Mouse (Mus musculus): Measurements from ENCODE around the gene Apoe. TPM values are rescaled to one million over a fixed set of nuclear protein-coding genes. Genes with fewer than 3 reads are reported as not detected.

Gene Apoe
- polyA plus RNA-seq, 1 experiment = 2.3 TPM

DNA sequence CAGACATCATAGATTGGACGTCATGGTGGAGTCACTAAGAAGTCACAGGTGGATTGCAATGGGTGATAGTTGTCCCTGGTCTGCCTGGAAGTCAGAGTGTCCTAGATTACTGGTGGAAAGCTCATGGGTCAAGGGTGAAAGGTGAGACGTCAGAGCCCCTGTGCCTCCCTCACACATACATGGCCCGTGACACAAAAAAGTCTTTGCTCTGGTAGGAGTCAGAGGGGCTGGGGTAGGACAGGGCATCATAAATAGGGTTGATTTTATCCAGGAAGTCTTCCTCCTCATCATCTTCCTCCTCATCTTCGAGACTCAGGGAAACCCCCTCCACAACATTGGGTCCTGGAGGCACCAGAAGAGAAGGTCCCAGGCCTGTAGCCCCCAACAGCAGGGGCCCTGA, 18.4 kb upstream of the Apoe start:
- Histone ChIP-seq H3K36me3 (ENCODE audit: control insufficient read depth, insufficient read depth) (peaks cover 5% of the 10 kb centered on the region), H3K27me3 (ENCODE audit: control insufficient read depth, insufficient read depth, insufficient read length) (no peaks in the 10 kb centered on the region), H3K79me2 (ENCODE audit: control insufficient read depth, insufficient read depth) (peaks cover 20% of the 10 kb centered on the region), H3K4me2 (ENCODE audit: low read depth) (no peak overlapping the region), H3K4me3 (no peak overlapping the region), H3ac (ENCODE audit: control insufficient read depth, insufficient read length) (no peak overlapping the region)
- TF ChIP-seq SRF (IDR thresholded peaks at IDR 0.05; ENCODE audit: control insufficient read depth, insufficient read length, low read depth) (no peak), E2F4 (IDR thresholded peaks at IDR 0.05; ENCODE audit: insufficient read depth) (no peak), MYOD1 (IDR thresholded peaks at IDR 0.05; ENCODE audit: control insufficient read depth in 1 of 3, insufficient read length in 2 of 3, low read depth in 2 of 3) (no peak), MAX (IDR thresholded peaks at IDR 0.05; ENCODE audit: low read depth) (no peak), MYOG (IDR thresholded peaks at IDR 0.05; ENCODE audit: control insufficient read depth in 1 of 3, insufficient read depth in 1 of 3, insufficient read length in 2 of 3, low read depth in 2 of 3) (no peak), POLR2A (IDR thresholded peaks at IDR 0.05; ENCODE audit: insufficient read length, low read depth) (no peak), REST (IDR thresholded peaks at IDR 0.05; ENCODE audit: insufficient read depth, insufficient read length) (no peak), USF1 (IDR thresholded peaks at IDR 0.05; ENCODE audit: low read depth) (no peak)

DNA sequence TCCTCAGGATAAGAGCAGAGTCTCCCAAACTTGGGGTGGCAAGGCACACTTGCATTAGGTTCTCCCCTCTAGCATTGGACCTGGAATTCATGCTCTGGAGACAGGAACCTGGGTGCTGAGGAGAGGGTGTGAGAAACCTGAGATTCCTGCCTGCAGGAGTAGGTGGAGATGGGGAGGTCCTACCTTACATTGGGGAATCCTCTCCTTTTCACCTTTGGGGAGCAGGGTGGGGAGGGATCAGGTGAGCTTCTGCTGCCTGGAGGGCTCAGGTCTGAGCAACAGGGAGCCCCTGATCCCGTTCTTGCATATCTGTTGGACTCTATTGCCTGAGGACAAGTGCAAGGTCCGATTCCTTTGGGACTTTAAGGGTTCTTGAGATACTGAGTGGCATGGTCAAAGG, 17.8 kb upstream of the Apoe start:
- Histone ChIP-seq H3K27me3 (ENCODE audit: control insufficient read depth, insufficient read depth, insufficient read length) (no peaks in the 10 kb centered on the region), H3K4me3 (peak overlapping the region; percentile 53), H3ac (ENCODE audit: control insufficient read depth, insufficient read length) (no peak overlapping the region), H3K4me2 (ENCODE audit: low read depth) (peak overlapping the region; percentile 99), H3K79me2 (ENCODE audit: control insufficient read depth, insufficient read depth) (peaks cover 20% of the 10 kb centered on the region), H3K36me3 (ENCODE audit: control insufficient read depth, insufficient read depth) (peaks cover 11% of the 10 kb centered on the region)
- TF ChIP-seq POLR2AphosphoS2 (IDR thresholded peaks at IDR 0.05; ENCODE audit: insufficient read length, low read depth) = no peak
- TF ChIP-seq SRF (IDR thresholded peaks at IDR 0.05; ENCODE audit: control insufficient read depth, insufficient read length, low read depth) = no peak
- TF ChIP-seq REST (IDR thresholded peaks at IDR 0.05; ENCODE audit: insufficient read depth, insufficient read length) = no peak
- TF ChIP-seq MYOG (IDR thresholded peaks at IDR 0.05; ENCODE audit: control insufficient read depth in 1 of 3, insufficient read depth in 1 of 3, insufficient read length in 2 of 3, low read depth in 2 of 3) = no peak
- no peak for TF ChIP-seq TCF12 (IDR thresholded peaks at IDR 0.05; ENCODE audit: insufficient read depth, poor library complexity, severe bottlenecking)
- TF ChIP-seq POLR2A (IDR thresholded peaks at IDR 0.05; ENCODE audit: insufficient read length, low read depth) = no peak
- no peak for TF ChIP-seq MYOD1 (IDR thresholded peaks at IDR 0.05; ENCODE audit: control insufficient read depth in 1 of 3, insufficient read length in 2 of 3, low read depth in 2 of 3)
- no peak for TF ChIP-seq E2F4 (IDR thresholded peaks at IDR 0.05; ENCODE audit: insufficient read depth)
- TF ChIP-seq CEBPB (IDR thresholded peaks at IDR 0.05; ENCODE audit: insufficient read depth, poor library complexity, severe bottlenecking) = no peak
- TF ChIP-seq MAX (IDR thresholded peaks at IDR 0.05; ENCODE audit: low read depth) = no peak
- no peak for TF ChIP-seq USF1 (IDR thresholded peaks at IDR 0.05; ENCODE audit: low read depth)
- no peak for TF ChIP-seq TCF3 (IDR thresholded peaks at IDR 0.05; ENCODE audit: insufficient read length, low read depth)

DNA sequence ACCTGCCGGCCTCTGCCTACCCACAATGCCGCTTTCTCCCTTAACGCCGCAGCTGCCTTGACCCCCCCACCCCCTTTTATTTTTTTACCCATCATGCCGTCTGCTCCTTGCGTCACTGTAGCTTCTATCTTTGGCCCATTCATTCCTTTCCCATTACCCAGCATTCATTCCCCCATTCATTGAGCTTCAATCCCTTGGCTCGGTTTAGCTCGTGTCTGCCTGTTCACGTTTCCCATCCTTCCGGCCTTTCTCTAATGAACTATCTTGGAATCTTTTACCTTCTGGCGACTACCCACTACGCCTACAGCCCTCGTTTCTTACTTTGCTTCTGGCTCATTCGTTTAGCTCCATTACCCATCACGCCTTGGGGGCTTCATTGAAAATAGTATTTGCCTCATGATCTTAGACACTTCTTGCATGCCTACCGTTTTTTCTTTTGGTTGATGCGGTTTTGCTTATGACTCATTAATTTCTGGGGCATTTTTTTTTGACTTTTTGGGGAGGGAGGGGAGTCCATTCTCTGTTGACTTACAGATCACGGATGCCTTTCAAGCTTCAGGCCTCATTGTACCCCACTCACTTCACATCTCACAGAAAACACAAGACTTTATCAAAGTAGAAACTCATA, 17.2 kb upstream of the Apoe start:
- peaks cover 12% of the 10 kb centered on the region for H3K36me3 ChIP-seq (ENCODE audit: control insufficient read depth, insufficient read depth)
- H3K4me2 ChIP-seq (ENCODE audit: low read depth) = peak overlapping the region; percentile 99
- H3ac ChIP-seq (ENCODE audit: control insufficient read depth, insufficient read length) = no peak overlapping the region
- H3K79me2 ChIP-seq (ENCODE audit: control insufficient read depth, insufficient read depth) = peaks cover 20% of the 10 kb centered on the region
- H3K4me3 ChIP-seq = peak overlapping the region; percentile 53
- H3K27me3 ChIP-seq (ENCODE audit: control insufficient read depth, insufficient read depth, insufficient read length) = no peaks in the 10 kb centered on the region
- TF ChIP-seq CEBPB (IDR thresholded peaks at IDR 0.05; ENCODE audit: insufficient read depth, poor library complexity, severe bottlenecking) = no peak
- TF ChIP-seq MYOD1 (IDR thresholded peaks at IDR 0.05; ENCODE audit: control insufficient read depth in 1 of 3, insufficient read length in 2 of 3, low read depth in 2 of 3) = no peak
- TF ChIP-seq MYOG (IDR thresholded peaks at IDR 0.05; ENCODE audit: control insufficient read depth in 1 of 3, insufficient read depth in 1 of 3, insufficient read length in 2 of 3, low read depth in 2 of 3) = no peak
- TF ChIP-seq POLR2AphosphoS2 (IDR thresholded peaks at IDR 0.05; ENCODE audit: insufficient read length, low read depth) = no peak
- TF ChIP-seq SRF (IDR thresholded peaks at IDR 0.05; ENCODE audit: control insufficient read depth, insufficient read length, low read depth) = no peak
- no peak for TF ChIP-seq POLR2A (IDR thresholded peaks at IDR 0.05; ENCODE audit: insufficient read length, low read depth)
- TF ChIP-seq MAX (IDR thresholded peaks at IDR 0.05; ENCODE audit: low read depth) = no peak
- TF ChIP-seq TCF12 (IDR thresholded peaks at IDR 0.05; ENCODE audit: insufficient read depth, poor library complexity, severe bottlenecking) = no peak
- TF ChIP-seq E2F4 (IDR thresholded peaks at IDR 0.05; ENCODE audit: insufficient read depth) = no peak
- TF ChIP-seq REST (IDR thresholded peaks at IDR 0.05; ENCODE audit: insufficient read depth, insufficient read length) = no peak
- TF ChIP-seq USF1 (IDR thresholded peaks at IDR 0.05; ENCODE audit: low read depth) = no peak
- TF ChIP-seq TCF3 (IDR thresholded peaks at IDR 0.05; ENCODE audit: insufficient read length, low read depth) = no peak

DNA sequence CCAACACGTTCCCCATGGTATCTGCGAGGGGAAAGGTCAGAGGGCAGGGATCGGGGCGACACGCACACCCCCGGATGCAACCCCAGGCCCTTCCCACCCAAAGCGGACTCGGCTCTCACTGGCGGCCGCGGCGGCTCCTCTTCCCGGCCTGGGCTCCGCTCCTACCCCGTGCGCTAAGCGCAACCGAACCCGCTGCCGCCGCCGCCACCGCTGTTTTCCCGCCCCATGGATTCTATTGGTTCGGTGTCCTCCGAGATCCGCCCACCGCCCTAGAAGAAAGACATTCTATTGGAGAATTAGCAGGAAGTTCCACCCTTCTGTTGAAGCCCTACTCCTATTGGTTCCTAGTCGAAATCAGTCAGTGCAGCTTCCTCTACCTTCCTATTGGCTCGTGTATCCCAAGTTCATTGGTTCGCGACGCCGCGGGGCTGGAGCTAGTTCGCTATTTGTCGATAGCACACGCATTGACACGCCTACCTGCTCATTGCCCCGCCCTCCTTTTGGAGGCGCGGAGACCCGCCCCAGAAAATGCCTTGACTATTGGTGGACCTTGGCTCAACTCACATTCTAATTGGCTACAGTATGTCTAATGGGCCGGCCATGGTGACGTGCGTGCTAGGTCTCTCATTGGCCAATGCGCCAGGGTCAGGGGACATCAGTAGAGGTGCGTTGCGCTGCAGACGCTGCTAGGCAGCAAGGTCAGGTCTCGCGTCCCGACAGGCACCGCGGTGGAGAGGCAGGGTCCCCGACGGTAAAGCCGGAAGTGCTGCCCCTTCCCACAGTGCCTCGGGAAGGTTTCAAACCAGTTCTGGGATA, 16.5 kb upstream of the Apoe start, which contains the start of gene Tomm40:
Gene Tomm40 (minus strand): TSS at position 200 of the 816 bp plus-strand sequence.
- H3K36me3 ChIP-seq (ENCODE audit: control insufficient read depth, insufficient read depth) = peaks cover 12% of the 10 kb centered on the region
- H3K79me2 ChIP-seq (ENCODE audit: control insufficient read depth, insufficient read depth) = peaks cover 20% of the 10 kb centered on the region
- H3K4me3 ChIP-seq = peak within 1 kb of the TSS; percentile 53
- peak within 1 kb of the TSS; percentile 99 for H3K4me2 ChIP-seq (ENCODE audit: low read depth)
- peak within 1 kb of the TSS; percentile 94 for H3ac ChIP-seq (ENCODE audit: control insufficient read depth, insufficient read length)
- no peaks in the 10 kb centered on the region for H3K27me3 ChIP-seq (ENCODE audit: control insufficient read depth, insufficient read depth, insufficient read length)
- no peak for TF ChIP-seq MAX (IDR thresholded peaks at IDR 0.05; ENCODE audit: low read depth)
- TF ChIP-seq MYOD1 (IDR thresholded peaks at IDR 0.05; ENCODE audit: control insufficient read depth in 1 of 3, insufficient read length in 2 of 3, low read depth in 2 of 3) = no peak
- TF ChIP-seq MYOG (IDR thresholded peaks at IDR 0.05; ENCODE audit: control insufficient read depth in 1 of 3, insufficient read depth in 1 of 3, insufficient read length in 2 of 3, low read depth in 2 of 3) = peak in 1 of 3 experiments; percentile 21
- no peak for TF ChIP-seq CEBPB (IDR thresholded peaks at IDR 0.05; ENCODE audit: insufficient read depth, poor library complexity, severe bottlenecking)
- TF ChIP-seq SRF (IDR thresholded peaks at IDR 0.05; ENCODE audit: control insufficient read depth, insufficient read length, low read depth) = no peak
- no peak for TF ChIP-seq USF1 (IDR thresholded peaks at IDR 0.05; ENCODE audit: low read depth)
- peak; percentile 78 for TF ChIP-seq POLR2AphosphoS2 (IDR thresholded peaks at IDR 0.05; ENCODE audit: insufficient read length, low read depth)
- TF ChIP-seq TCF3 (IDR thresholded peaks at IDR 0.05; ENCODE audit: insufficient read length, low read depth) = no peak
- TF ChIP-seq TCF12 (IDR thresholded peaks at IDR 0.05; ENCODE audit: insufficient read depth, poor library complexity, severe bottlenecking) = no peak
- TF ChIP-seq POLR2A (IDR thresholded peaks at IDR 0.05; ENCODE audit: insufficient read length, low read depth) = peak; percentile 66
- peak; percentile 37 for TF ChIP-seq E2F4 (IDR thresholded peaks at IDR 0.05; ENCODE audit: insufficient read depth)
- TF ChIP-seq REST (IDR thresholded peaks at IDR 0.05; ENCODE audit: insufficient read depth, insufficient read length) = no peak
